In genomic region chr8:12940549-12940948, GRCm38 (mm10) we compare ENCODE assay signal across 20 mouse cellular contexts.
DNase-seq lines count a peak whose midpoint lies in the region; ATAC-seq and TF ChIP-seq lines count a peak whose summit lies in the region.
"Had no signal": no experiment of that assay in that cellular context is flagged by ENCODE, and none has a peak within 500 bp of the region (broad histone marks: within the 10 kb centered on the region; RNA-seq: fewer than 3 reads in every experiment).

No protein-coding gene starts in this region.

- no peaks in the 10 kb centered on the region for H3K4me1 ChIP-seq in lung, postnatal 0 days (ENCODE audit: insufficient read depth, low read depth, low read length)
- peaks cover 10% of the 10 kb centered on the region for H3K4me1 ChIP-seq in stomach, embryonic 14.5 days (ENCODE audit: control insufficient read depth, insufficient read depth, low read length)
- H3K4me1 ChIP-seq: forebrain, embryonic 15.5 days; liver, embryonic 13.5 days had no signal

- no peaks in the 10 kb centered on the region for H3K9me3 ChIP-seq in lung, postnatal 0 days (ENCODE audit: low read length)
- no peaks in the 10 kb centered on the region for H3K9me3 ChIP-seq in stomach, embryonic 14.5 days (ENCODE audit: control insufficient read depth, low read depth, low read length)
- H3K9me3 ChIP-seq: forebrain, embryonic 15.5 days; liver, embryonic 13.5 days had no signal

- TF ChIP-seq EP300 in lung, postnatal 0 days (IDR thresholded peaks at IDR 0.05): no peak

- peak; percentile 18; the same call in 1 of the 2 replicates for ATAC-seq in lung, postnatal 0 days
- ATAC-seq in stomach, embryonic 14.5 days (ENCODE audit: insufficient number of reproducible peaks, insufficient read depth, low FRiP score, low read depth): no peak; the same call in 1 of the 2 replicates
- ATAC-seq in megakaryocyte, adult 5-6 weeks (ENCODE audit: poor library complexity, severe bottlenecking): no peak
- ATAC-seq: forebrain, embryonic 15.5 days; hindbrain, postnatal 0 days had no signal

- H3K4me3 ChIP-seq in lung, postnatal 0 days (ENCODE audit: low read depth, low read length): no peak overlapping the region
- H3K4me3 ChIP-seq in stomach, embryonic 14.5 days (ENCODE audit: low read depth, low read length): no peak overlapping the region
- H3K4me3 ChIP-seq: erythroblast, embryonic 14.5 days; forebrain, embryonic 15.5 days; heart, adult 2 months; liver, embryonic 13.5 days had no signal

- 63% methylated on average over 8 of the region's 8 CpGs for WGBS in lung, postnatal 0 days
- 72% methylated on average over 8 of the region's 8 CpGs for WGBS in stomach, embryonic 14.5 days

- no peak for DNase-seq in lung, postnatal 0 days (ENCODE audit: low spot score)
- no peak for DNase-seq in lung, postnatal 10 days
- DNase-seq in cerebellum, adult 18-20 months: peak; percentile 54 to 64
- DNase-seq in cerebellum, postnatal 14 days: peak; percentile 47 to 55
- no peak for DNase-seq in right cerebral cortex, adult 2 months (ENCODE audit: low spot score in 2 of 2)
- DNase-seq: adrenal gland, adult 8-10 months; embryo, embryonic 11 days; gastrocnemius, postnatal 10 days; heart, adult 2 months; heart, postnatal 10 days; liver, embryonic 13.5 days; lung, postnatal 36 days; midbrain, embryonic 14.5 days; right cerebral cortex, postnatal 25 days; thymus, postnatal 36 days had no signal

- no peaks in the 10 kb centered on the region for H3K36me3 ChIP-seq in lung, postnatal 0 days (ENCODE audit: insufficient read depth, low read length)
- no peaks in the 10 kb centered on the region for H3K36me3 ChIP-seq in stomach, embryonic 14.5 days (ENCODE audit: control insufficient read depth, insufficient read depth, low read length)
- H3K36me3 ChIP-seq: forebrain, embryonic 15.5 days; liver, embryonic 13.5 days had no signal

- no peak overlapping the region for H3K27ac ChIP-seq in lung, postnatal 0 days (ENCODE audit: low read length)
- peak overlapping the region; percentile 10; the same call in 1 of the 2 replicates for H3K27ac ChIP-seq in stomach, embryonic 14.5 days (ENCODE audit: low read length)
- H3K27ac ChIP-seq: forebrain, embryonic 15.5 days; heart, adult 2 months; hindbrain, postnatal 0 days; liver, embryonic 13.5 days had no signal

- no peak overlapping the region for H3K4me2 ChIP-seq in lung, postnatal 0 days (replicated peaks; ENCODE audit: low read depth, low read length)
- no peak overlapping the region for H3K4me2 ChIP-seq in stomach, embryonic 14.5 days (replicated peaks; ENCODE audit: low read depth, low read length)
- H3K4me2 ChIP-seq: forebrain, embryonic 15.5 days; liver, embryonic 13.5 days had no signal

- TF ChIP-seq CTCF in lung, postnatal 0 days (IDR thresholded peaks at IDR 0.05): no peak

- H3K9ac ChIP-seq in lung, postnatal 0 days (replicated peaks; ENCODE audit: low read depth): no peak overlapping the region
- H3K9ac ChIP-seq in stomach, embryonic 14.5 days (replicated peaks; ENCODE audit: low read depth, low read length): no peak overlapping the region
- H3K9ac ChIP-seq: forebrain, embryonic 15.5 days; liver, embryonic 13.5 days had no signal

- H3K27me3 ChIP-seq in lung, postnatal 0 days (replicated peaks; ENCODE audit: insufficient read depth, low read length): no peaks in the 10 kb centered on the region
- no peaks in the 10 kb centered on the region for H3K27me3 ChIP-seq in stomach, embryonic 14.5 days (ENCODE audit: control insufficient read depth, insufficient read depth, low read length)
- H3K27me3 ChIP-seq: forebrain, embryonic 15.5 days had no signal

Comparison
In these comparisons a context has a peak if more than half of its experiments do, and no peak if none do; other contexts are left out.
1. DNase-seq: peak in cerebellum, adult 18-20 months (2 of 2) and cerebellum, postnatal 14 days (2 of 2); none in lung, postnatal 0 days (single experiment), lung, postnatal 10 days (single experiment) and right cerebral cortex, adult 2 months (0 of 2).